Mouse (Mus musculus) G1E (cell line): Measurements from ENCODE around the gene Dlgap3.

Experiments
- CTCF ChIP-seq: IDR thresholded peaks from 2 replicates; pipeline ENCODE4 v1.5.1; 2012; ENCODE audit warnings: low read depth, low read length, inconsistent platforms, mixed read lengths
- TAL1 ChIP-seq: conservative IDR thresholded peaks from 2 replicates; pipeline ENCODE4 v1.6.1; 2012; ENCODE audit warnings: low read depth, low read length, inconsistent platforms, mixed read lengths

DNA sequence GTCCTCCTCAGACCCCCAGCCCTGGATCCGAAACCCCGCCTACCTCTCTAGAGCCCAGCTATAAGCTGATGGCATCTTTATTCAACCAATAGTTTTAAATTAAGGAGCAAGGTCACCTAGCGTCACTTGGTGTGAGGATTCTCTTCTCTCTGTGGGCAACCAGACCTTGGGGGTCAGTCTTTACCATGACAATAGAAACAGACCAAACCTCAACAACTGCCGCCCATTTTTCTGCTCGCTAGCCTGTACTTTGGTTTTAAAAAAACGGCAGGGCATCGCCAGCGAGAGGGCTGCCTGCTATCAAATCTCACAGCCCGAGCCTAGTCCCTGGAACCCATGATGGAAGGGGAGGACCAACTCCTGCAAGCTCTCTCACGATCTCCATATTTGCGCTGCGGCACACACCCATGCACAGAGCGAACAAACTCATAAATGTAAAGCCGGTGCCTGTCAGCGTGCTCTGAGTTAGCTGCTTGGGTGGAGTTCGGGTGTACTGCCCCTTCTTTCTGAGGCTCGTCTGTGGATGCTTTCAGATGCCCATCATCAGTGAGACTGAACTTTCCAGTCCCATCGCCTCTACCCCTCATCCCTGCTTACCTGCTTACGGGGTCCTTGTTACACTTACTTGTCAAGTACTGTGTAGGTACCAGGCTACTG lies 55.6 kb downstream of the Dlgap3 start:
- TF ChIP-seq CTCF (no peak), TAL1 (no peak)
